Mouse (Mus musculus): ENCODE data around the gene Rtl5. TPM values are rescaled to one million over a fixed set of nuclear protein-coding genes. Genes with fewer than 3 reads are reported as not detected.
"Not testable (repeated sequence)": the region's sequence is repeated elsewhere in the genome, so short reads cannot be mapped to it uniquely, and the experiment has no call there.

Gene Rtl5
- 2.0 and 2.3 TPM in 2 replicates for polyA plus RNA-seq (2015; fragmentation: Nextera tagmentation; extraction: Ambion mirVana)

DNA sequence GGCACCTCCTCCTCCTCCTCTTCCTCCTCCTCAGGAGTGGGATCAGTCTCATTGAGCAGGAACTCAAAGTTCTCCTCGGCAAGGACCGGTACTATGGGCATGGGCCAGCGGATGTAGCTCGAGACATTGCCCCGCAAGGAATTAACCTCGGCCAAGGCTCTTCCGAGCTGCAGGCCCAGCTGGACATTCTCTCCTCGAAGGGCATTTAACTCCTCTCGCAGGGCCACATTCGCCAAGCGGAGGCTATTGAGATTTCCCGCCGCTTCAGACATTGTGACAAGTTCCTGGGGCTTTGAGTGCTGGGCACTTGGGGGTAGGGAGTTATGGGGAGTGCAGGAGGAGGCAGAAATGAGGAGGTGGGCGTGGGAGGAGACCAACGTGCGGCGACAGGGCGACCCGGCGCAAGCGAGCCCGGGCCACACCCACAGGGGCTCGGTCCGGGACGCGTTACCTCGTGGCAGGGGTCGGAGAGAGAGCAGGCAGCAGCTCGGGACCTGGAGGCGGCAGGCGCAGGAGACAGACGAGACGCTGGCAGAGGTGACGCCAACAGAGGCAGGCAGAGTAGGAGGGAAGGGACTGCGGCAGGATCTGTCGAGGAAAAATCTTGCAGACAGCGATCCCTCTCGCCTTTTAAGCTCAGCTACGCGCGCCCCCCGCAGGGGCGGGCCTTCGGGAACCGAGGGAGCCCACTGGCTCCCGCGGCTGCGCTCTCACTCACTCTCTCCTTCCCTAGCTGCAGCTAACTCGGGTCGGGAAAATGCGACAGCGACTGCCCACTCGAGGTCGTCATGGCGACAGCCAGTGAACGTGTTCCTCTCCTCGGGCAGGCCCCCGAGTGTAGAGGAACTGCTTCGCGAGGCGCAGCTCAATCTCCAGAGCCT, at the start of gene Rtl5:
Gene Rtl5, minus strand, starts transcription at position 714 of the 881 bp plus-strand sequence.
- Histone ChIP-seq H3K9ac (peak within 1 kb of the TSS; percentile 54), H3K4me2 (peak within 1 kb of the TSS; percentile 79), H3K4me3 (peak within 1 kb of the TSS; percentile 52), H3K27ac (peak within 1 kb of the TSS; percentile 70), H3K9me3 (no peaks in the 10 kb centered on the region), H3K27me3 (no peaks in the 10 kb centered on the region), H3K36me3 (no peaks in the 10 kb centered on the region), H3K4me1 (peaks cover 5% of the 10 kb centered on the region; the same call in 1 of the 2 replicates)
- 18% methylated on average over 61 of the region's 61 CpGs for WGBS
- peak; percentile 91 for ATAC-seq (ENCODE audit: borderline replicate concordance, extremely low read depth, low FRiP score, low TSS enrichment)

DNA sequence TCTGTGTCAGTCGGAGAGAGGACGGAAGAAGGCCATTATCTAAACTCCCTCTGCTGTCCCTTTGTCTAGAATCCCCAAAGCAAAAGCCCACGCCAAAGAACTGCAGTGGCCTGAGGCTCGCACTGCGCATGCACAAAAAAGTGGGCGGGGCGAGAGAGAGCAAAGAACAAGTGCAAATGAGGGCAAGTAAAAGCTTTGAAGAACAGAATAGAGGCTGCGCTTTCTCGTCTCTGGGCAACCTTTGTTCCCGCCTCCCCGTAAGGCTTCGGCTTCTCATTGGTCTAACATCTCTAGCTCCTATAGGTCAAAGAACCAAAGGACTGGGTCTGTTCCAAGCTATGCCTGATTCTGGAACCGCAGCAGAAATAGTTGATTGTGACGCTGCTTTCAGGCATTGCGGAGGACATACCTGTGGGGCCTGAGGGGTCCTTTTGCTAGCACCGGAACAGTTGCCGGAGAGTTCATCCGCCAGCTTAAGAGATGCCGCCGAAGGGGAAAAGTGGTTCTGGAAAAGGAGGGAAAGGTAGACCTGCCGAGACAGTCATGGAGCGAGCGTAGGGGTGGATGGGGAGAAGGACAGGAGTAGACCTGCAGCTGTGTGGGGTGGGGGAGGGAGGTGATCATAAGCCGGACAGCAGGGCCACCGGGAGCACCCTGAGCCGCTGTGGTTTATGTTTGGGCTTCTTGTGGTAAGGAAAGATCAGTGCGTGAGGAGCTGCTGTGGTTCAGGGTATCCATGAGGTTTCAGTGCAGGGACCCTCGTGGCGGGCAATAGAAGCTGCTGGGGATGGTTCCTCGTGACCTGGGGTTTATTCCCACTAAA, 48.1 kb upstream of the Rtl5 start, which contains the start of gene Pin4:
Gene Pin4, plus strand, starts transcription at position 406 of the 823 bp plus-strand sequence.
- H3K9me3 ChIP-seq = no peaks in the 10 kb centered on the region
- peak; percentile 99 for ATAC-seq (ENCODE audit: borderline replicate concordance, extremely low read depth, low FRiP score, low TSS enrichment)
- H3K4me3 ChIP-seq = peak within 1 kb of the TSS; percentile 65
- peak within 1 kb of the TSS; percentile 53 for H3K4me2 ChIP-seq
- 0 out of 2 replicates have a peak, but pooled peaks cover 5% of the 10 kb centered on the region for H3K36me3 ChIP-seq
- WGBS = 14% methylated on average over 30 of the region's 30 CpGs
- H3K27me3 ChIP-seq = no peaks in the 10 kb centered on the region; the same call in 1 of the 2 replicates
- H3K27ac ChIP-seq = no peak within 1 kb of the TSS
- H3K9ac ChIP-seq = peak within 1 kb of the TSS; percentile 66
- H3K4me1 ChIP-seq = peaks cover 3% of the 10 kb centered on the region; the same call in 1 of the 2 replicates

DNA sequence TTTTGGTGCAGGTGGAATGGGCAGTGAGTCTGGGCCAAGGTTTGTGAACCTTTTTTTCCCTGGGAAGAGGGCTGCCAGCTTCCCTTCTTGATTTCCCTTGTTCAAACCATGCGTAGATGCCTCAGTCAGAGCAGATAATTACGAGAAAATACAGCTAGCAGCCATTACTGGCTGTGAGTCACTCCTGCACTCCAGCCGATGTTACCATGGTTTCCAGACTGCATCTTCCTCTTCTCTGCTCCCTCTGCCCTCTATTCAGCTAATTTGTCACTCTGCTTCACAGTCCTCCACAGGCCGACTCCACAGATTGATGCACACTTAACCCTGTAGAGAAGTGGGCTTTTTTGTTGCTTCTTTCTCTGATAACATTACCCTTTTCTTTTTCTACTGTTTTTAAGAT, 44.6 kb upstream of the Rtl5 start:
- no peak overlapping the region for H3K9ac ChIP-seq
- H3K27me3 ChIP-seq = peaks cover 2% of the 10 kb centered on the region; the same call in 1 of the 2 replicates
- no peak overlapping the region for H3K4me2 ChIP-seq
- H3K4me3 ChIP-seq = no peak overlapping the region
- WGBS = 39% methylated on average over 4 of the region's 4 CpGs
- no peaks in the 10 kb centered on the region for H3K9me3 ChIP-seq
- no peak overlapping the region for H3K27ac ChIP-seq
- peaks cover 3% of the 10 kb centered on the region; the same call in 1 of the 2 replicates for H3K4me1 ChIP-seq
- no peaks in the 10 kb centered on the region for H3K36me3 ChIP-seq
- no peak for ATAC-seq (ENCODE audit: borderline replicate concordance, extremely low read depth, low FRiP score, low TSS enrichment)

DNA sequence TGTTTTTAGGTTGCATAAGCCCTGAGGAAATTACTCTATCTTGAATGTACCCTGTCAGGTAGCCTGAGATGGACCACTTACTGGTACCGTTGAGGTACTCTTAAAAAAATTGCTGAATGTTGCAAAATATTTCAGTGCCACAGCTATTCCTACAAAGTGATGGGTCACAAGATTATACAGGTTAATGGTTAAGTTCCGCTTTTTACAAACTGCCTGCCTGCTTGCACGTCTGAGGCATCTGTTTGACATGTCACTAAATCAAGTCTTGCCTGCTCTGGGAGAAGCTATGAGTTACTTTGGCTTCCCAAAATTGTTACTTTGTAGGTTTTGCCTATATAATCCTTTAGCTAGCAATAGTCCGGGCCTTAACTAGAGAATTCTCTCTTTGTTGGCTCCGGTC, 38.2 kb upstream of the Rtl5 start:
- H3K27ac ChIP-seq; H3K4me2 ChIP-seq; H3K4me1 ChIP-seq; H3K9me3 ChIP-seq; H3K36me3 ChIP-seq; ATAC-seq (ENCODE audit: borderline replicate concordance, extremely low read depth, low FRiP score, low TSS enrichment); H3K9ac ChIP-seq; H3K27me3 ChIP-seq; H3K4me3 ChIP-seq: not testable (repeated sequence)
- 68% methylated on average over 5 of the region's 5 CpGs for WGBS

DNA sequence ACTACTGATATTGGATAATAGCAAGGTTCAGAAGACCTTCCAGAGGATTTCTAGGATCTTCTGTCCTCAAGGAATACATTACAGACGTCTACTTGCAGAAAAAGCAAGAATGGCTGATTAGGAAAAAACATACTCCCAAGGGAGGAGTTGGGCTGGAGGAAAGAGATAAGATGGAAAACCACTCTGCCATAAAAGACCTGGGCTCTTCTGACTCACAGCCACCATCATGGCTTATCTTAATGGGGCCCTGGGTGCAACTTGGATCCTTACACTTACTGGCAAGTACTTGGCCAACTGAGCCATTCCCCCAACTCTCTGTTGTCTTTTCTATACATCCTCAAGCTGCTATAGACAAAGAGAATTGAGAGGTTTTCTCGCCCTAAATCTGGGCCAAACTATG, 32.7 kb upstream of the Rtl5 start:
- not testable (repeated sequence) for H3K4me1 ChIP-seq; H3K9ac ChIP-seq; H3K4me3 ChIP-seq; ATAC-seq (ENCODE audit: borderline replicate concordance, extremely low read depth, low FRiP score, low TSS enrichment); H3K36me3 ChIP-seq; H3K27ac ChIP-seq; H3K9me3 ChIP-seq; H3K27me3 ChIP-seq; H3K4me2 ChIP-seq
- 35% methylated on average over 2 of the region's 2 CpGs for WGBS

DNA sequence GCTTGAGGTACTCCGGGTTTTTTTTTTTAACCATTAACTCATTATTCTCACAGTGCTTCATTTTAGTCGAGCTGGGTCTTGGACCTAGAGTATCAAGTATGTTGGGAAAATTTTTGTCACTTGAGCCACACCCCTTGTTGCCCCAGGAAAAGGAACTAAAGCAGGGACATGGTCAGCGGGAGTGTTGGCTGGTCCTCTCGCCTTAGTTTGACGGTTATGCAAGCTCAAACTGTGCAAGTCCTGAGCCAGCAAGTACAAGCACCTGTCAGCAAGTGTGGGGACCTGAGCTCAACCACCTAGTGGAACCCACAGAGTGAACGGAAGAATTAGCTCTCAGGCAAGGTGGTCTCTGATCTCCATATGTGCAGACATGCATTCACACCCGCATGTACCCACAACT, 30.8 kb upstream of the Rtl5 start:
- no peak overlapping the region for H3K4me3 ChIP-seq
- H3K4me1 ChIP-seq = no peaks in the 10 kb centered on the region
- no peaks in the 10 kb centered on the region for H3K36me3 ChIP-seq
- no peak overlapping the region for H3K9ac ChIP-seq
- no peak overlapping the region for H3K27ac ChIP-seq
- 53% methylated on average over 7 of the region's 7 CpGs for whole genome bisulfite sequencing
- no peak overlapping the region for H3K4me2 ChIP-seq
- H3K9me3 ChIP-seq = no peaks in the 10 kb centered on the region
- ATAC-seq (ENCODE audit: borderline replicate concordance, extremely low read depth, low FRiP score, low TSS enrichment) = no peak
- peaks cover 3% of the 10 kb centered on the region; the same call in 1 of the 2 replicates for H3K27me3 ChIP-seq

DNA sequence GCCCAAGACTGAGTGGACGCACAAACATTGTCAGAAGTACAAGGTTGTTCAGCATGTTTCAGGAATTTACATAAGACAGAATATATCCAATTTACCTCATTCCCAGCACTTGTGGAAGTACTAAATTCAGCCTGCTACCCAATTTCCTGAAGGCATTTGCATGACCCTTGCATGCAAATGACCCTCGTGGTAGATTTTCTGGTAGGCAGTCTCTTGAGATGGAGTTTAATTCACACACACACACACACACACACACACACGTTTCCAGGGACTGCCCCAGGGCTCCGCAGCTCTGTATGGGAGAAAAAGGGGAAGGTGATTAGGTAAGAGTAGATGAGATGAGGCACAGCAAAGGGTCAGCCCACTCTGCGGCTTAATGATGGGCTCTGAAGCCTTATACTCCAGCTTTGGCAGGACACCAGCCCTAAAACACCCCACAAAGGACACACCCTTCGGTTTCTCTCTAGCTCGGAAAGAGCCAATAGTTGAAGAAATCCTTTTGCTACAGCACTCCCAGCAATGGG, 23.3 kb upstream of the Rtl5 start:
- Histone ChIP-seq H3K4me3 (no peak overlapping the region), H3K9me3 (no peaks in the 10 kb centered on the region), H3K4me2 (no peak overlapping the region), H3K27me3 (peaks cover 6% of the 10 kb centered on the region; the same call in 1 of the 2 replicates), H3K27ac (no peak overlapping the region), H3K4me1 (no peaks in the 10 kb centered on the region), H3K36me3 (no peaks in the 10 kb centered on the region), H3K9ac (no peak overlapping the region)
- no peak for ATAC-seq (ENCODE audit: borderline replicate concordance, extremely low read depth, low FRiP score, low TSS enrichment)
- WGBS = 63% methylated on average over 7 of the region's 7 CpGs

DNA sequence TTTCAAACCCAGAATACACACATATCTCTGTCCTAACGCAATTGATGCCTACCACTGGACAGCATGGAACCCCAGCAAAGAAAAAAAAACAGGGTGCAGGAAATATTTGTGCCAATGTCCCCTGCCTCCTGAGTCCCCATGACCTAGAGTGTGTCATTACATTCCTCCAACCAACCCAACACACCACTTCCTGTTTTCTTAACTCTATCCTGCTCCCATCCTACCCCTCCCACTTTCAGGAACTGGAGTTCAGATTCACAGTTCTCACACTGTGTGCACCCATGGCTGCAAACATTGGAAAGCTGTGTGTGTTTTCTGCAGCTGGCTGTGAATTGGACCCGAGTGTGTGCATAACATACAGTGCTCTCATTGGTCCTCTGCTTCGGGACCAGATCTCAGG, 19.5 kb upstream of the Rtl5 start:
- Histone ChIP-seq H3K27ac (no peak overlapping the region), H3K4me2 (no peak overlapping the region), H3K4me1 (no peaks in the 10 kb centered on the region), H3K9me3 (no peaks in the 10 kb centered on the region), H3K4me3 (no peak overlapping the region), H3K36me3 (no peaks in the 10 kb centered on the region), H3K9ac (no peak overlapping the region), H3K27me3 (peaks cover 6% of the 10 kb centered on the region; the same call in 1 of the 2 replicates)
- WGBS = 62% methylated on average over 3 of the region's 3 CpGs
- ATAC-seq (ENCODE audit: borderline replicate concordance, extremely low read depth, low FRiP score, low TSS enrichment) = no peak

DNA sequence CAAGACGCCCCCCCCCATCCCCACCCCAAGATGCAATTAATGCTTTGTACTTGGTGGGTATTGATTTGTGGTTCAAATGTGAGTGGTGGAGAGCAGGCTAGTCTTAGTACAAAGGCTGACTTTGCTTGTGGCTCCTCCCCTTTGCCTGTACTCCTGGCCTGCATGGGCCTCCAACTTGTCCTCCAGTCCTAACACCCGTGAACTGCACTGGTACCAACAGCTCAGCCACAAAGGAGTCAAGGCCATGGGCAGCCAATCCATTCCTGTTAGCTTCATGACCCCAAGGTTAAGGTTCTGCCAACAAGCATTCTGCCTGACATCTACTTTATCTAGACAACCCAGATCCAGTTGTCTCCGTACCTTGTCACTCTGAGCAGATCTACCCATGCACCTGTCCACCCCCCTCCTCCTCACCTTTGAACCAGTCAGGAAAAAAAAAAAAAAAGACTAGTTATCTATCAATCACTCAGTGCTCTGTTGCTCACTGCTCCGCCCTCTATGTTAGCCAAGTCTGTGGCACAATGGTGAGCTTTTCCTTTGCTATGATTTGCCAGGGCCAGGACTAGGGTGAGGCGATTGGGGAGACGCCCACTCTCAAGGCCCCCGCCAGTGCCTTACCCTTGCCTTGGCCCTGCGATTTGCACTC, 14.8 kb upstream of the Rtl5 start:
- Histone ChIP-seq H3K9me3 (no peaks in the 10 kb centered on the region), H3K9ac (no peak overlapping the region), H3K27me3 (peaks cover 3% of the 10 kb centered on the region; the same call in 1 of the 2 replicates), H3K4me2 (no peak overlapping the region), H3K27ac (no peak overlapping the region), H3K36me3 (no peaks in the 10 kb centered on the region), H3K4me1 (no peaks in the 10 kb centered on the region), H3K4me3 (no peak overlapping the region)
- ATAC-seq (ENCODE audit: borderline replicate concordance, extremely low read depth, low FRiP score, low TSS enrichment) = no peak
- WGBS = 80% methylated on average over 8 of the region's 8 CpGs

DNA sequence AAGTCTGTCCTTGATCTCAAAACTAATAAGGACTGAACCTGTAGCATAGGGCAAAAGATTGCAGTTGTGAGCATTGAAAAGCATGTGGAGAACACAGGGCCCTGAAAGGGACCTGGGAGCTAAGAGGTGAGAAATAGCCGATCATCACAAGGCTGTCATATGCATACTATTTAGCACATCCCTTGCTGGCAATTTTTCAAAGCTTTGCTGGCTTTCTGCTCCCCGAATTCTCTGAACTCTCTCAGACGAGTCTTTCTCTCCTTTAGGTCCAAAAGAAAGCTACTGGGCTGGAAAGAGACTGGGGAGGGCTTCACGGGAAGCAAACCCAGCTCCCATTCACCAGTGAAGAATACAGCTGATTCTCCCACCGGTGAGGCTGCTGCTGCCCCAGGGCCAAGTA, 11.2 kb upstream of the Rtl5 start:
- Histone ChIP-seq H3K27me3 (peaks cover 3% of the 10 kb centered on the region; the same call in 1 of the 2 replicates), H3K9me3 (no peaks in the 10 kb centered on the region), H3K4me1 (no peaks in the 10 kb centered on the region), H3K4me3 (no peak overlapping the region), H3K4me2 (no peak overlapping the region), H3K9ac (no peak overlapping the region), H3K36me3 (no peaks in the 10 kb centered on the region), H3K27ac (no peak overlapping the region)
- 49% methylated on average over 5 of the region's 5 CpGs for WGBS
- no peak for ATAC-seq (ENCODE audit: borderline replicate concordance, extremely low read depth, low FRiP score, low TSS enrichment)

DNA sequence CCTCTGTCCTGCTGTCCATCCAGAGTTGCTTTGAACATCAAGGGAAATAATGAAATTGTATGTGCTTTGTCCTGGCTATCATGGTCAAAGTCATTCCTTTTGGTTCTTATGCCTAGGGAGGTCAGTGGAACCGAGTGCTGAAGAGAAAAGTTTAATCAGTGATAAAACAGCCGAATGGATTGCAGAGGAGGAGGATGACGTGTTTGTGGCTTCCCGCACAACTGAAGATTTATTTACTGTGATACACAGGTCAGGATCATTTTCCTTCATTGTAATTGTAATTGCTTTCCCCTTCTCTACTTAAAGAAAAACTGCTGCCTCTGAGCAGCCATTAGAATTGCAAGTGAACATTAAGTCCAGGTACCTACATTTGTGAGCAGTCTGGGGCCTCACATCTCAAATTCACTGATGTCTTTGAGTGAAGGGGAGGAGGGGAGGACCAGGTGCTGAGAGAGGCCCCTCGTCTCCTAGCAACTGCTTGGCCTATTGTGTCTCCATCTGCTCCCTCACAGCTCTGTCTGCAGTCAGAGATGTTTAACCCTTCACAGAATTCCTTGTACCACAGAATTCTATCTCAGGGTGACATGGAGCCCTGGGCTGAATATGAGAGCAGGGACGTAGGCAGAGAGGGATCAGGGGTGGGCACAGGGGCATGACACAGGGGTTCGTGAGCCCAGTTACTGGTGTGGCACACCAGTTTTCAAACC, 10.6 kb upstream of the Rtl5 start:
- no peak overlapping the region for H3K27ac ChIP-seq
- no peak overlapping the region for H3K4me2 ChIP-seq
- H3K36me3 ChIP-seq = no peaks in the 10 kb centered on the region
- H3K9ac ChIP-seq = no peak overlapping the region
- H3K9me3 ChIP-seq = no peaks in the 10 kb centered on the region
- 42% methylated on average over 7 of the region's 7 CpGs for WGBS
- peaks cover under 1% of the 10 kb centered on the region; the same call in 1 of the 2 replicates for H3K27me3 ChIP-seq
- no peaks in the 10 kb centered on the region for H3K4me1 ChIP-seq
- ATAC-seq (ENCODE audit: borderline replicate concordance, extremely low read depth, low FRiP score, low TSS enrichment) = no peak
- no peak overlapping the region for H3K4me3 ChIP-seq
